Mouse (Mus musculus) kidney, postnatal 14 days (tissue): ENCODE data around the gene Daxx.
"Not testable (repeated sequence)": the region's sequence is repeated elsewhere in the genome, so short reads cannot be mapped to it uniquely, and the experiment has no call there.

Source experiments
- DNase-seq: peaks from one replicate; pipeline ENCODE4 v3.0.0; 2022; ENCODE audit warnings: mixed read lengths

Daxx gene

GRCm38 (mm10) chr17:33948090-33948904, 39.1 kb downstream of the Daxx start:
- no peak for DNase-seq

GRCm38 (mm10) chr17:33948905-33949537, 39.8 kb downstream of the Daxx start:
- DNase-seq: no peak

GRCm38 (mm10) chr17:33950131-33950625, 41.0 kb downstream of the Daxx start:
- no peak for DNase-seq

- DNase-seq: peak; percentile 86
Measured at GRCm38 (mm10) chr17:33951021-33951946, 42.1 kb downstream of the Daxx start, which contains the start of gene B3galt4. Gene B3galt4, minus strand, starts transcription at chr17:33951488.

GRCm38 (mm10) chr17:33952015-33952414, 42.8 kb downstream of the Daxx start:
- not testable (repeated sequence) for DNase-seq

GRCm38 (mm10) chr17:33952879-33953278, 43.7 kb downstream of the Daxx start:
- DNase-seq: no peak

GRCm38 (mm10) chr17:33953310-33953709, 44.1 kb downstream of the Daxx start:
- DNase-seq: no peak

GRCm38 (mm10) chr17:33953961-33954565, 44.8 kb downstream of the Daxx start:
- no peak for DNase-seq

GRCm38 (mm10) chr17:33954646-33955554, 45.7 kb downstream of the Daxx start:
- DNase-seq: no peak

- DNase-seq: peak; percentile 98
Measured at GRCm38 (mm10) chr17:33955555-33956214, 46.5 kb downstream of the Daxx start, which contains the start of the genes Vps52 and Rps18. Gene Vps52, plus strand, starts transcription at chr17:33955812. Gene Rps18, minus strand, starts transcription at chr17:33956001.

GRCm38 (mm10) chr17:33956336-33956735, 47.1 kb downstream of the Daxx start:
- no peak for DNase-seq

GRCm38 (mm10) chr17:33957493-33957892, 48.3 kb downstream of the Daxx start:
- DNase-seq: no peak

GRCm38 (mm10) chr17:33958451-33958850, 49.2 kb downstream of the Daxx start:
- no peak for DNase-seq

GRCm38 (mm10) chr17:33959135-33959534, 49.9 kb downstream of the Daxx start:
- no peak for DNase-seq

- no peak for DNase-seq
Measured at GRCm38 (mm10) chr17:33959948-33960347, 50.7 kb downstream of the Daxx start.

GRCm38 (mm10) chr17:33962876-33963275, 53.7 kb downstream of the Daxx start:
- DNase-seq: no peak
